Mouse (Mus musculus) forebrain, embryonic 16.5 days (tissue): Measurements from ENCODE around the gene Cfap161. TPM values are rescaled to one million over a fixed set of nuclear protein-coding genes. Genes with fewer than 3 reads are reported as not detected.

Experiments
- ATAC-seq: fragments of 200-750 bp; cut with Nextera tagmentation; 2 replicates; pipeline ENCODE4 v1.8.0; 2017; ENCODE audit warnings: mild to moderate bottlenecking, moderate library complexity
- H3K27ac ChIP-seq: fragments of 300-500 bp; sonication (generic); 2 replicates; pipeline ENCODE4 v1.5.1; 2014; ENCODE audit warnings: low read length, control low read depth
- H3K27me3 ChIP-seq: fragments of 300-500 bp; sonication (generic); replicated peaks from 2 replicates; pipeline ENCODE4 v1.6.1; 2014; ENCODE audit warnings: low read length; ENCODE audit not compliant: control insufficient read depth, insufficient read depth
- H3K36me3 ChIP-seq: fragments of 300-500 bp; sonication (generic); 2 replicates; pipeline ENCODE4 v1.6.1; 2014; ENCODE audit not compliant: control insufficient read depth, insufficient read depth
- H3K4me1 ChIP-seq: fragments of 300-500 bp; sonication (generic); replicated peaks from 2 replicates; pipeline ENCODE4 v1.6.1; 2014; ENCODE audit warnings: low read length; ENCODE audit not compliant: control insufficient read depth, insufficient read depth
- H3K4me2 ChIP-seq: fragments of 300-500 bp; sonication (generic); 2 replicates; pipeline ENCODE4 v1.6.1; 2014; ENCODE audit warnings: mild to moderate bottlenecking, low read length, control low read depth
- H3K4me3 ChIP-seq: fragments of 300-500 bp; sonication (generic); replicated peaks from 2 replicates; pipeline ENCODE4 v1.5.1; 2014; ENCODE audit warnings: mild to moderate bottlenecking, low read length, control low read depth
- H3K9ac ChIP-seq: fragments of 300-500 bp; sonication (generic); replicated peaks from 2 replicates; pipeline ENCODE4 v1.6.1; 2014; ENCODE audit warnings: low read depth, low read length, control low read depth
- H3K9me3 ChIP-seq: fragments of 300-500 bp; sonication (generic); 2 replicates; pipeline ENCODE4 v1.6.1; 2016; ENCODE audit warnings: low read length; ENCODE audit not compliant: control insufficient read depth
- WGBS: fragments of 180-500 bp; shearing (Covaris S2); extraction: QIAGEN DNeasy Blood & Tissue Kit; methylation state at CpG from one replicate; pipeline ENCODE4 v1.1.7; 2014; 5-methylcytosine and 5-hydroxymethylcytosine counted together
- polyA plus RNA-seq: library from polyadenylated mRNA; unstranded; fragments of >200 nt; fragmentation: Nextera tagmentation; extraction: Ambion mirVana; gene quantifications from 2 replicates; pipeline ENCODE4 v1.2.1, GENCODE M21; 2015

The Cfap161 gene
- polyA plus RNA-seq, 1 experiment from 2014 or later: 0.73 TPM

DNA sequence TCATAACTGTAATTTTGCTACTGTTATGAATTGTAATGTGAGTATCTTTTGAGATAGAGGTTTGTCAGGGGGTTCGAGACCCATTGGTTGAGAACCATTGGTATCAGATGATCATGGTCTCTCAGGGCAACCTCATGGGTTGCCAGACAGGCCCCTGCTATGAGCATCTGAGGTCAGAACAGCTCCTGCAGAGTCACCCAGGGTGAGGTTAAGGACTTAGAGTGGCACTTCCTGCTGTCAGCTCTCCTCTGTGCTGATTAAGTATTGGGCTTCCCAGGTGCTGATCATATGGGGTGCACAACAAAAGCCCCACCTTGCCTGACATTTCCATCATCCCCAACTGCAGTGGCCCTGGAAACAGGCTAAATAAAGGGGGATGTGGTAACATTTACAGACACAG is 46.3 kb downstream of the Cfap161 start:
- ATAC-seq: no peak
- WGBS: 92% methylated on average over 1 of the region's 1 CpGs
- Histone ChIP-seq H3K27ac (no peak overlapping the region), H3K9me3 (no peaks in the 10 kb centered on the region), H3K9ac (no peak overlapping the region), H3K4me3 (no peak overlapping the region), H3K4me1 (peaks cover 3% of the 10 kb centered on the region; the same call in 1 of the 2 replicates), H3K36me3 (no peaks in the 10 kb centered on the region), H3K4me2 (no peak overlapping the region), H3K27me3 (no peaks in the 10 kb centered on the region)

DNA sequence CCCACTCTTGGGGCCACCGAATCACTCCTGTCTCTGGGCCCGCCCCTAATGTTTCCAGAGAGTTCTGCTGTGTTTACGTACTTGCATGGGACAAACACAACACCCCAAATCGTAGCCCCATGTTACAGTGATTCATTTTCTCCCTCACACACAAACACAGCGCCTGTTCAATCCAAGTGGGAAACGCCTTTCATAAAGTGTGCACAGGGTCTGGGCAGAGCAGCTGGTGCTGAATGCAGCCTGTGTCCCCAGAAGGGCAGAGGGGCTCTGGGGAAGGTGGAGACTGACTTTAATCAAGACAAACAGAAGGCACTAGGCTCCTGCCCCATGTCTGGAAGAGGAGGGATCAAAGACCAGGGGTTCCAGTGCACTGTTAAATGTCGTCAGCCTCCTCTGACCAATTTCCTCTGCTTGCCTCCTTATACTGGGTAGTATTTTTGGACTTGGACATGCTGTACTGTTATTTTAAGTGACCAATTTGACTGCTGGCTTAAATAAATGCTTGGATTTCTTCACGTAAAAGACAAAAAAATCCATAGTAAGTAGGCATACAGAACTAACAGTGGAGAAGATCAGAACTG is 48.5 kb downstream of the Cfap161 start:
- H3K27me3 ChIP-seq: no peaks in the 10 kb centered on the region
- no peaks in the 10 kb centered on the region for H3K36me3 ChIP-seq
- no peak overlapping the region for H3K9ac ChIP-seq
- 64% methylated on average over 8 of the region's 8 CpGs for WGBS
- H3K4me1 ChIP-seq: peaks cover 3% of the 10 kb centered on the region; the same call in 1 of the 2 replicates
- no peak overlapping the region for H3K27ac ChIP-seq
- no peak overlapping the region for H3K4me3 ChIP-seq
- H3K9me3 ChIP-seq: no peaks in the 10 kb centered on the region
- no peak for ATAC-seq
- no peak overlapping the region for H3K4me2 ChIP-seq

DNA sequence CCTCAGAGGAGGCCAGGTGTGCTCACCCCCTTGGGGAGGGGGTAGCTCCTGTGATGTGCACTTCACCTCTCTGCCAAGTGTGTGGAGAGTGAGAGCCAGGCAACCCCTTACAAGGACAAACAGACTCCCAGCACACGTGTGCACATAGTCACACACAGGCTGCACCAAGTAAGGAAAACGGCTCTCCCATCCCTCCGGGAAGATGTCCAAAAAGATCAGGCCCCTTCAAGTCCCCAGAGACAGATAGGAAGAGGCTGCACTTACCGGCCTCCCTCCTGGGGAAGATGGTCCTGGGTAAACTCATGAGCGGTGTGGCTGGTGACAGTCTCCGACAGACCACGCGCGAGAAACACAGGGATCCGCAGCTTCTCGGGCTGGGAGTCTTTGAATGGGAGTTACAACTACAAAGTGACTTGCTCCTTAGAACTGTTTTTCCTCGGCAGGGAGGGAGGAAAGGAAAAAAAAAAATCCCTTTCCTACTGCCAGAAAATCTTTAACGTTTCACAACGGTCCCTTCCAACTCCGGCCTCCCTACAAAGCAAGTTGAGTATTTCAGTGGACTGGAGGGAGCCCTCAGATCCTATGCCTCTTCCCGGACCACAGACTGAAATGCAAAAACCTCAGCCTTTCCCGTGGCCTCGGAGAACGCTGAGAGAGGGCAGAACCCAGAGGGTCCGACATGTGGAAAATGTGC is 49.1 kb downstream of the Cfap161 start, which contains the start of gene Il16:
Il16 (minus strand) TSS at position 314 of the 694 bp plus-strand sequence.
- no peak; the same call in 1 of the 2 replicates for ATAC-seq
- H3K4me1 ChIP-seq: peaks cover 3% of the 10 kb centered on the region; the same call in 1 of the 2 replicates
- WGBS: 57% methylated on average over 20 of the region's 20 CpGs
- no peak within 1 kb of the TSS for H3K9ac ChIP-seq
- no peak within 1 kb of the TSS for H3K27ac ChIP-seq
- H3K4me3 ChIP-seq: no peak within 1 kb of the TSS
- H3K27me3 ChIP-seq: no peaks in the 10 kb centered on the region
- H3K4me2 ChIP-seq: no peak within 1 kb of the TSS; the same call in 1 of the 2 replicates
- no peaks in the 10 kb centered on the region for H3K9me3 ChIP-seq
- H3K36me3 ChIP-seq: no peaks in the 10 kb centered on the region

DNA sequence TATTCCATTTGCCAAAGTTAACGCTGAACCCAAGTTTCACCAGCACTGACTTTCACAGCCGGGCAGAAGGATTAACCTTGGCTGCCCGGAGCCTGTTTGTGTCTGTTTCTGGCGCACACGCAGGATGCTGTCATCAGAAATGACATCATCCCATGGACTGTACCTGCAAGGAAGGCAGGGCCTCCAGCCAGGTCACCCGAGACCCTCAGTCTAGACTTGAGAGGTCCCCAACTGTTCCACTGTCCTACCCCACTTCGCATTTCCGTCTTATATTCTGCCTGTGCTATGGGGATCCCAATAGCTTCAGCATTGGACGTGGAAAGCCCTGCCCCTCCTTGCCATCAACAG is 49.6 kb downstream of the Cfap161 start:
- WGBS: 75% methylated on average over 9 of the region's 9 CpGs
- ATAC-seq: no peak
- Histone ChIP-seq H3K4me1 (peaks cover 3% of the 10 kb centered on the region; the same call in 1 of the 2 replicates), H3K27ac (no peak overlapping the region), H3K27me3 (no peaks in the 10 kb centered on the region), H3K4me3 (no peak overlapping the region), H3K36me3 (no peaks in the 10 kb centered on the region), H3K9me3 (no peaks in the 10 kb centered on the region), H3K4me2 (no peak overlapping the region), H3K9ac (no peak overlapping the region)

DNA sequence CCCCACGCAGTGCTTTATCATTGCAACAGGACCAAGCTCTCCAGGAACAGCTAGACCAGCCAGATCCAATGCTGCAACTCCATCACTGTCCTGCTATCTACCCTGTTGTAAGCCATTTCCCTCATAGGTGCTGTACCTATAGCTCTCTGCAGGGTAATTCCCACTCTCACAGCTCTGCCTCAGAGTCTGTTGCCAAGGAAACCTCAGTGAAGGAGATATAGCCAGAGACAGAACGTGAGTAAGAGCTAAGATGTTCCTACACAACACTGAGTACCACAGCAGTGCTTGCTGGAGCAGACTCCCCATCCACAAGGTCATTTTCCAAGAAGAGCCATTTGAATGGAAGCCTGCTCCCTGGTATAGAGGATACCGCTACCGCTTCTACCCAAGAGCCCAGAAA is 50.4 kb downstream of the Cfap161 start:
- Histone ChIP-seq H3K4me1 (peaks cover 3% of the 10 kb centered on the region; the same call in 1 of the 2 replicates), H3K4me2 (no peak overlapping the region), H3K27me3 (no peaks in the 10 kb centered on the region), H3K36me3 (no peaks in the 10 kb centered on the region), H3K9ac (no peak overlapping the region), H3K9me3 (no peaks in the 10 kb centered on the region), H3K27ac (no peak overlapping the region), H3K4me3 (no peak overlapping the region)
- WGBS: 78% methylated on average over 4 of the region's 4 CpGs
- ATAC-seq: peak; percentile 80

DNA sequence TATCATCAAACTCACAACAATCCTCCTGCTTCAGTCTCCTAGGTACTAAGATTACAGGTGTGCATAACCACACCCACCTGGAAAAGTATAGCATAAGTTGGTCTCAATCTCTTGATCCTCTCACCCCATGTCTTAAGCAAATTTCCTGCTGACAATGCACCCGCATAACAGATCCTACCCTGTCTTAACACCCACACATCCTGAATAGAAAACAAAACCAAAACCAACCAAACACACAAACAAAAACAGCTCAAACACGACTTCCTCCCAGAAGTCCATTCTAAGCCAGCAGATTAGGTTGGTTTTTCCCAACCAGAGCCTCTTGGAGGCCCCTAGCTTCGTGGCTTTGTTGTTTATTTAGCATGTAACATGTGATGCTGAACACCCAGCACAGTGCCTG is 52.0 kb downstream of the Cfap161 start:
- ATAC-seq: no peak
- no peak overlapping the region for H3K9ac ChIP-seq
- no peaks in the 10 kb centered on the region for H3K36me3 ChIP-seq
- no peak overlapping the region for H3K27ac ChIP-seq
- no peaks in the 10 kb centered on the region for H3K27me3 ChIP-seq
- H3K4me3 ChIP-seq: no peak overlapping the region
- no peaks in the 10 kb centered on the region for H3K9me3 ChIP-seq
- no peak overlapping the region for H3K4me2 ChIP-seq
- 60% methylated on average over 3 of the region's 3 CpGs for WGBS
- H3K4me1 ChIP-seq: peaks cover 3% of the 10 kb centered on the region; the same call in 1 of the 2 replicates

DNA sequence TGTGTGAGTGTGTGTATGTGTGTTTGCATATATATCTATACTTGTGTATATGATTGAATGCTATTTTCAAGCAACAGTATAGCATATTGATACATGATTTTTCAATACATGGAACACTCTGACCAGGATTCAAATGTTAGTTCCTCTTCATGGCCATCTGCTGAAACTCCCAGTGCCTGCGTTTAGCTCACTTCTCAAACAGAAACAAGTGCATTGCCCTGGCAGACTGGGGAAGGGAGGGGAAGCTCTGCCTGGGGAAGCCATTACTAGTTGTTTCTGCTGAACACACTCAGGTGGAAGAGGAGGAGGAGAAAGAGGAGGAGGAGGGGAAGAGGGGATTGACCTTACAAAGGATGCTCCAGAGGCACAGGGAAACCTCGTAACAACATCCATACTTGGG is 52.7 kb downstream of the Cfap161 start:
- Histone ChIP-seq H3K4me3 (no peak overlapping the region), H3K9me3 (no peaks in the 10 kb centered on the region), H3K4me1 (peaks cover 3% of the 10 kb centered on the region; the same call in 1 of the 2 replicates), H3K4me2 (no peak overlapping the region), H3K9ac (no peak overlapping the region), H3K27me3 (no peaks in the 10 kb centered on the region), H3K36me3 (no peaks in the 10 kb centered on the region), H3K27ac (no peak overlapping the region)
- no peak for ATAC-seq
- 85% methylated on average over 2 of the region's 2 CpGs for WGBS

DNA sequence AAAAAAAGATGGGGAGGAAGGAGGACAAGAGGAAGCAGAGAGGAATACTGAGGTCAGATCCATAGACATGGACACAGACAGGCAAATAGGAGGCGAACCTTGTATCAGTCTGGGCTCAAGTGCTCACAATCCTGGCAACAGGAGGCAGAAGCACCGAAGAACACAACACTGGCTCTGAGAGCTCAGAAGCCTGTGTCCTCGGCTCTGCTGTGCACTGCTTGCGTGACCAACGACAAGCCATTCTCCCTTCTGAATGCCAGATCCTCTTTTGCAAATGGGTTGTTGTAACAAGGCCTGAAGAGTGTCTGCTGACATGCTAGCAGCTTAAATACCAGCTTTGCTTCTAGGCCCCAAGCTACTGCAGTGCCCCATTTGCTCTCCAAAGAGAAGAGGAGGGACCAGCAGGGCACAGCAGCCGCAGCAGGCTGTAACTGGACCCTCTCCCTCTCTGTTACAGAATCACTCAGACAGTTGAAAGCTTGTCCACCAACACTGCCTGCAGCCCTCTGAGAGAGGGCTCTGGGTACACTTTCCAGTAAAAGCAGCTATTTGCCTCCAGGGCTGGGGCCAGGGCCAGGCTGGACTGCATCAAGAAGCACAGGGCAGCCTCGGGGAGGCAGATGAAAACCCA is 54.9 kb downstream of the Cfap161 start:
- 47% methylated on average over 7 of the region's 7 CpGs for WGBS
- no peak overlapping the region for H3K27ac ChIP-seq
- no peak for ATAC-seq

DNA sequence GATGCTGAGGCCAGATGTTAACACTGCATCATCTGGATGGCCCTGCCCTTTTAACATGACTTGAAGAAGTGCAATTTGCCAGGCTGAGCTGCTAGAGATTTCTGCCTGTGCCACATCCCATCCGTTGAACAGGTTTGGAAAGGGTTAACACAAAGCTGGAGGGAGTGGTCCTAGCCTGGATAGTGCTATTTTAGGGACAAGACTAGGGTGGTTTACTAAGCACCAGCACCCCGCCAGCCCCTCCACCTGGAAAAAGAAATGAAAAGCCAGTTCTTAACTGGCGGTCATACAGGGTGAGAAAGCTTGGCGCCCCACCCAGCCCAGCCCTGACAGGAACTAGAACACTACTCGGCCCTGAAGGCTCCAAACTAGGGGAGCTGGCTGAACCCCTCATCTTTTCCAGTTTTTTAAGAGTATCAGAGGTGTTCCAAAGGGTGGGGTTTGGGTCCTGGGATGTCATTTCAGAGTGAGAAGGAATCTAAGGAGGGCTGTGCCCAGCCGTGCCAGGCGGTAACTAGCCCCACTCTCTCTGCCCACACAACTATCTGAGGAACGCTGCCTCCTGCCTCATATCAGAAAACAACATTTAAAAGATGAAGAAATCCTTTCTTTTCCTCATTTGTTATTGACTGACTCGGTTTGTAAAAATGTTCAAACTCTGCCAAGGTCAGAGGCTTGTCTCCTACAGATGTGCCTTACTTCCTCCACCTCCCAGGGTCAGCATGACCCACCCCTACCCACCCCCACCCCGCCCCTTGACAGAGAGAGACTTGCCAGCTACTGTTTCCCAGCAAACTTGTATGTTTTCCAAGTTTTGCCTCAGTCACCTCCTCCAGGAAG is 55.8 kb downstream of the Cfap161 start:
- H3K27me3 ChIP-seq: no peaks in the 10 kb centered on the region
- WGBS: 83% methylated on average over 10 of the region's 10 CpGs
- no peak overlapping the region for H3K4me3 ChIP-seq
- no peak overlapping the region for H3K9ac ChIP-seq
- no peak overlapping the region for H3K27ac ChIP-seq
- H3K9me3 ChIP-seq: no peaks in the 10 kb centered on the region
- H3K4me1 ChIP-seq: no peaks in the 10 kb centered on the region
- H3K4me2 ChIP-seq: no peak overlapping the region
- no peaks in the 10 kb centered on the region for H3K36me3 ChIP-seq
- no peak for ATAC-seq

More for the DNA sequence above, 54.9 kb downstream of the Cfap161 start:
- Histone ChIP-seq H3K9ac (no peak overlapping the region), H3K27me3 (no peaks in the 10 kb centered on the region), H3K4me2 (no peak overlapping the region), H3K4me1 (peaks cover 2% of the 10 kb centered on the region; the same call in 1 of the 2 replicates), H3K9me3 (no peaks in the 10 kb centered on the region), H3K36me3 (no peaks in the 10 kb centered on the region), H3K4me3 (no peak overlapping the region)
